Mouse (Mus musculus) embryo, embryonic 9.5 days (tissue): ENCODE data around the gene Vmn1r82.

ENCODE experiments used
- DNase-seq: peaks from one replicate; pipeline ENCODE4 v3.0.0-alpha.2; 2017; ENCODE audit errors: extremely low spot score

Gene Vmn1r82

GRCm38 (mm10) chr7:12300130-12300529 lies at the start of gene Vmn1r82:
Vmn1r82 (plus strand) TSS chr7:12300430.
- DNase-seq, result no peak

DNA sequence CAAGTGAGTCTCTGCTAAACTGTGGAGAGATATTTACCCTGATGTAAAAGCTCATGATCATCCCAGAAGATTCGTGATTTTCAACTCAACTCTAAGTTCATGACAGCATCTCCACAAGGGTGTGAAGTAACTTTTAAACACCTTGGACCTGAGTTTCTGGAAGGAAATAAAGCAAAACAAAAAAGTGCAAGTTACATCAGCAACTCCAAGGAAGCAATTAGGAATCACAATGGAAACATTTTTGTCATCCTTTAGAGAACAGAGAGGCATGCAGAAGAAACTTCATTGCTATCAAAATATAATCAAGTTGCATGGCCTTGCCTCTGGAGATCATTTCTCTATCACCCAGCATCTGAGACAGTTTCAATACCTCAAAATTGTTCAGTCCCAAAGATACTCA lies 32.1 kb upstream of the Vmn1r82 start, which contains the start of gene Vmn1r81:
TSS of gene Vmn1r81 (minus strand) at position 101 of the 400 bp plus-strand sequence.
- no peak for DNase-seq

DNA sequence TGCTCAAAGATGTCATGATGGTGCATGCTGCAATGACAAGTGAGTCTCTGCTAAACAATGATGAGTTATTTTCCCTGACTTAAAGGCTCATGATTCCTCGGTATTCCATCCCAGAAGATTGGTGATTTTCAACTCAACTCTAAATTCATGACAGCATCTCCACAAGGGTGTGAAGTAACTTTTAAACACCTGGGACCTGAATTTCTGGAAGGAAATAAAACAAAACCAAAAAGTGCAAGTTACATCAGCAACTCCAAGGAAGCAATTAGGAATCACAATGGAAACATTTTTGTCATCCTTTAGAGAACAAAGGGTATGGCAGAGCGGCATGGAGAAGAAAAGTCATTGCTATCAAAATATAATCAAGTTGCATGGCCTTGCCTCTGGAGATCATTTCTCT lies 29.2 kb downstream of the Vmn1r82 start, which contains the start of gene Vmn1r83:
TSS of gene Vmn1r83 (minus strand) at position 101 of the 400 bp plus-strand sequence.
- no peak for DNase-seq
